Mouse (Mus musculus) mature B cell (primary cell): ENCODE measurements around the gene Lbhd1.
"Not testable (repeated sequence)": the region's sequence is repeated elsewhere in the genome, so short reads cannot be mapped to it uniquely, and the experiment has no call there.

ENCODE experiments used
- in situ Hi-C: fragments of 300-500 bp; cut with MboI; formaldehyde crosslinking; loops from 2 replicates; pipeline ENCODE4 v1.14.3; 2019

The Lbhd1 gene

GRCm38 (mm10) chr19:8883616-8884015, at the start of gene Lbhd1, which contains the start of gene Gm49403:
Gene Lbhd1 (plus strand): TSS chr19:8883732.
Gene Gm49403 (plus strand): TSS chr19:8883930.
- in situ Hi-C loops: no loop called here

GRCm38 (mm10) chr19:8836327-8836726, 47.2 kb upstream of the Lbhd1 start:
- in situ Hi-C loops: not testable (repeated sequence)

GRCm38 (mm10) chr19:8837251-8837791, 46.2 kb upstream of the Lbhd1 start, which contains the start of gene Bscl2:
Gene Bscl2 (plus strand): TSS chr19:8837467.
- in situ Hi-C loops: no loop called here

GRCm38 (mm10) chr19:8838041-8838730, 45.3 kb upstream of the Lbhd1 start:
- in situ Hi-C loops: no loop called here

- in situ Hi-C loops: no loop called here
These were observed 44.2 kb upstream of the Lbhd1 start, which contains the start of gene Gng3 for GRCm38 (mm10) chr19:8839103-8839907. Gene Gng3 (minus strand): TSS chr19:8839194.

GRCm38 (mm10) chr19:8839908-8840791, 43.4 kb upstream of the Lbhd1 start:
- in situ Hi-C loops: no loop called here

- in situ Hi-C loops: no loop called here
These were observed 42.5 kb upstream of the Lbhd1 start for GRCm38 (mm10) chr19:8841012-8841411.

- in situ Hi-C loops: no loop called here
These were observed 40.6 kb upstream of the Lbhd1 start for GRCm38 (mm10) chr19:8842961-8843360.

- in situ Hi-C loops: no loop called here
These were observed 39.0 kb upstream of the Lbhd1 start for GRCm38 (mm10) chr19:8844371-8845129.

GRCm38 (mm10) chr19:8848356-8848755, 35.2 kb upstream of the Lbhd1 start:
- in situ Hi-C loops: no loop called here

GRCm38 (mm10) chr19:8850402-8850901, 33.1 kb upstream of the Lbhd1 start, which contains the start of gene Lrrn4cl:
Gene Lrrn4cl (plus strand): TSS chr19:8850768.
- in situ Hi-C loops: loop anchor here (5.0 kb wide), 1 partner anchor 262 kb away; no protein-coding TSS in a partner anchor

- in situ Hi-C loops: loop anchor here (5.0 kb wide), 1 partner anchor 261 kb away; no protein-coding TSS in a partner anchor
These were observed 31.9 kb upstream of the Lbhd1 start for GRCm38 (mm10) chr19:8851639-8852038.

GRCm38 (mm10) chr19:8852236-8852928, 31.1 kb upstream of the Lbhd1 start:
- in situ Hi-C loops: loop anchor here (5.0 kb wide), 1 partner anchor 260 kb away; no protein-coding TSS in a partner anchor

GRCm38 (mm10) chr19:8853117-8853516, 30.4 kb upstream of the Lbhd1 start:
- in situ Hi-C loops: loop anchor here (5.0 kb wide), 1 partner anchor 259 kb away; no protein-coding TSS in a partner anchor

- in situ Hi-C loops: no loop called here
These were observed 25.8 kb upstream of the Lbhd1 start for GRCm38 (mm10) chr19:8857689-8858088.

- in situ Hi-C loops: no loop called here
These were observed 24.5 kb upstream of the Lbhd1 start for GRCm38 (mm10) chr19:8859018-8859417.

- in situ Hi-C loops: no loop called here
These were observed 19.3 kb upstream of the Lbhd1 start for GRCm38 (mm10) chr19:8864265-8864664.

- in situ Hi-C loops: not testable (repeated sequence)
These were observed 13.2 kb upstream of the Lbhd1 start for GRCm38 (mm10) chr19:8870381-8870780.

GRCm38 (mm10) chr19:8870838-8871237, 12.7 kb upstream of the Lbhd1 start:
- in situ Hi-C loops: no loop called here
